Mouse (Mus musculus) testis, adult 2 months (tissue): ENCODE results near the gene Ulk1. TPM values are rescaled to one million over a fixed set of nuclear protein-coding genes. Genes with fewer than 3 reads are reported as not detected.

ENCODE experiments used
- H3K27ac ChIP-seq: fragments of 200-500 bp; 2 replicates; pipeline ENCODE4 v1.5.1; 2012; ENCODE audit warnings: low read depth, low read length; ENCODE audit not compliant: control insufficient read depth, insufficient read depth
- H3K27me3 ChIP-seq: fragments of 200-500 bp; 2 replicates; pipeline ENCODE4 v1.6.1; 2012; ENCODE audit warnings: mild to moderate bottlenecking, low read length, moderate library complexity; ENCODE audit not compliant: control insufficient read depth, insufficient read depth
- H3K36me3 ChIP-seq: fragments of 200-500 bp; 2 replicates; pipeline ENCODE4 v1.6.1; 2012; ENCODE audit warnings: mild to moderate bottlenecking, low read length; ENCODE audit not compliant: control insufficient read depth, insufficient read depth
- H3K4me1 ChIP-seq: fragments of 200-500 bp; 2 replicates; pipeline ENCODE4 v1.6.1; 2012; ENCODE audit warnings: low read length; ENCODE audit not compliant: control insufficient read depth, insufficient read depth
- H3K4me3 ChIP-seq: fragments of 200-500 bp; 2 replicates; pipeline ENCODE4 v1.5.1; 2012; ENCODE audit warnings: low read depth, mild to moderate bottlenecking, low read length, moderate library complexity, mixed read lengths; ENCODE audit not compliant: control insufficient read depth
- CTCF ChIP-seq: fragments of 200-500 bp; IDR thresholded peaks from 2 replicates; pipeline ENCODE4 v1.5.1; 2012; ENCODE audit warnings: low read depth, mild to moderate bottlenecking, inconsistent platforms, low read length, moderate library complexity; ENCODE audit not compliant: control insufficient read depth, insufficient read depth, insufficient replicate concordance
- POLR2A ChIP-seq: fragments of 200-500 bp; IDR thresholded peaks from 2 replicates; pipeline ENCODE4 v1.6.1; 2012; ENCODE audit warnings: low read depth, mild to moderate bottlenecking, inconsistent platforms, low read length, moderate library complexity; ENCODE audit not compliant: control insufficient read depth
- polyA plus RNA-seq: library from polyadenylated mRNA; depleted of rRNA; stranded (reverse); fragments of >200 nt; gene quantifications from 2 replicates; pipeline ENCODE4 v1.2.3, GENCODE M21; 2012; rRNA removed

Ulk1 gene
- polyA plus RNA-seq, 1 experiment = 15.4 TPM

DNA sequence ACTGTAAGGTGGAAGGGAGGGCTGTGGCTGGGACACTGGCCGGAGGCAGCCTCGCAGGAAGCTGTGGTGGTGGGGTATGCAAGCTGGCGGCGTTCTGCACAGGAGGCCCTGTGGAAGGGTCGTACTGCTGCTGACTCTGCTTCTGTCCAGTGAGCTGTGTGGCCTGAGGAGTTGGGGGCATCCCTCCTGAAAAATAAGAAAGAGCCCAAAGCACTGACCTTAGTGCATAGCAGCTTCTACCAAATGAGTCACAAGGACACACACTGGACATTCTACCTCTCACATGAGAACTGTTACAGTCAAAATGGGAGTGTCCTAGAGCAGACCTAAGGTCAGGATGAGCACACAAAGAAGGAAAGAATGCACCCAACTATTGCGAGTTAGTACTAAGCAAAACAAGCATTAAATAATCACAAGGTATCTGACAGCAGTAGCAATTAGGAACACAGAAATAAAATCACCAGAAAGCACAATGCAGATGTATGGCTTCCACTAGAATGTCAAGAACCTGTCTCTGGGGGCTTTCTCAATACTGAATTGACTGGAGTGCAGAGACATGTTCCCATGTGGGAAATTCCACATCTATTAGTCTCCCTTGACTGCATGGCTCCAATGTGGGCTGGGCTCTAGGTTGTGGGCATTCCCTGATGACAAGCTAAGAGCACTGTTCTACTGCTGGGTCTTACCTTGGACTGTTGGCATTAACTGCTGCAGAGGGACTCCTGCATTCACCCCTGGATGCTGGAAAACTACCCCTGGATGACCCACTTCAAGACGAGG, 70.2 kb downstream of the Ulk1 start:
- Histone ChIP-seq H3K4me3 (no peak overlapping the region), H3K36me3 (peaks cover 5% of the 10 kb centered on the region), H3K27me3 (no peaks in the 10 kb centered on the region), H3K4me1 (no peaks in the 10 kb centered on the region), H3K27ac (no peak overlapping the region)
- TF ChIP-seq CTCF = no peak
- TF ChIP-seq POLR2A = no peak

DNA sequence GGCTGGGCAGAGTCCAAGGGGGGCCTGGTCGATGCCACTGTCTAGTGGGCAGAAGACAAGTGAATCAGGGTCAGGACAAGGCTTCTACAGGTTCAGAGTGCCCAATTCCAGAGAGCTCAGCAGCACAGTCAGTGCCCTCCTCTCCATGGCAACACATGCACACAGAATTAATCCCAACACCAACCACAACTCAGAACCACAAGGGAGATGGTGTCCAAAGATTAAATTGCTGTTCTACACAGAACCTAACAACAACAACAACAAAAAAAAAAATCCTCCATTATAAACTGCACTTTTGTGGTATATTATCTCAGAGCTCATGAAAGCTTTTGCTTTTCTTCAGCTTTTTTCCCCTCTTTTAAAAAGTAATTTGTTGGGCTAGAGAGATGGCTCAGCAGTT, 74.3 kb downstream of the Ulk1 start:
- Histone ChIP-seq H3K4me1 (no peaks in the 10 kb centered on the region), H3K4me3 (no peak overlapping the region), H3K27ac (no peak overlapping the region), H3K36me3 (peaks cover 8% of the 10 kb centered on the region), H3K27me3 (no peaks in the 10 kb centered on the region)
- TF ChIP-seq POLR2A (no peak), CTCF (no peak)

Other genes starting within 250 kb of the Ulk1 start
- gene Noc4l, start 156.7 kb downstream of the Ulk1 start, polyA plus RNA-seq = 40.3 and 45.1 TPM in 2 replicates
- gene Ddx51, start 156.6 kb downstream of the Ulk1 start, polyA plus RNA-seq = 22.8 and 24.5 TPM in 2 replicates
- gene Ep400, start 39.4 kb downstream of the Ulk1 start, polyA plus RNA-seq = 196 and 227 TPM in 2 replicates
- 5.2 and 5.6 TPM in 2 replicates for gene Pus1, start 29.4 kb downstream of the Ulk1 start, polyA plus RNA-seq
- 15.8 and 16.3 TPM in 2 replicates for gene Hscb, start 29.7 kb upstream of the Ulk1 start, polyA plus RNA-seq
- 1.5 and 1.7 TPM in 2 replicates for gene Chek2, start 29.9 kb upstream of the Ulk1 start, polyA plus RNA-seq
- 4.6 and 4.7 TPM in 2 replicates for gene Ttc28, start 69.7 kb upstream of the Ulk1 start, polyA plus RNA-seq